Mouse (Mus musculus) hindbrain, embryonic 15.5 days (tissue): ENCODE results near the gene Mdm1. TPM values are rescaled to one million over a fixed set of nuclear protein-coding genes. Genes with fewer than 3 reads are reported as not detected.

Source experiments
- ATAC-seq: fragments of 200-750 bp; cut with Nextera tagmentation; 2 replicates; pipeline ENCODE4 v1.8.0; 2017; ENCODE audit warnings: low read depth, moderate number of reproducible peaks, moderate TSS enrichment; ENCODE audit not compliant: low FRiP score
- H3K27ac ChIP-seq: fragments of 300-500 bp; sonication (generic); replicated peaks from 2 replicates; pipeline ENCODE4 v1.5.1; 2015; ENCODE audit warnings: mild to moderate bottlenecking, inconsistent platforms
- H3K27me3 ChIP-seq: fragments of 300-500 bp; sonication (generic); 2 replicates; pipeline ENCODE4 v1.6.1; 2015; ENCODE audit warnings: control low read depth, inconsistent platforms
- H3K36me3 ChIP-seq: fragments of 300-500 bp; sonication (generic); 2 replicates; pipeline ENCODE4 v1.6.1; 2015; ENCODE audit warnings: control low read depth, inconsistent platforms
- H3K4me1 ChIP-seq: fragments of 300-500 bp; sonication (generic); replicated peaks from 2 replicates; pipeline ENCODE4 v1.6.1; 2015; ENCODE audit warnings: control low read depth, inconsistent platforms
- H3K4me2 ChIP-seq: fragments of 300-500 bp; sonication (generic); 2 replicates; pipeline ENCODE4 v1.6.1; 2015; ENCODE audit warnings: moderate library complexity, mild to moderate bottlenecking, inconsistent platforms
- H3K4me3 ChIP-seq: fragments of 300-500 bp; sonication (generic); 2 replicates; pipeline ENCODE4 v1.5.1; 2015; ENCODE audit warnings: mild to moderate bottlenecking, inconsistent platforms
- H3K9ac ChIP-seq: fragments of 300-500 bp; sonication (generic); 2 replicates; pipeline ENCODE4 v1.6.1; 2015; ENCODE audit warnings: inconsistent platforms
- H3K9me3 ChIP-seq: fragments of 300-500 bp; sonication (generic); 2 replicates; pipeline ENCODE4 v1.6.1; 2016; ENCODE audit warnings: control low read depth, inconsistent platforms
- WGBS: fragments of 180-500 bp; shearing (Covaris S2); methylation state at CpG from one replicate; pipeline ENCODE4 v1.1.7; 2015; 5-methylcytosine and 5-hydroxymethylcytosine counted together
- polyA plus RNA-seq: library from polyadenylated mRNA; unstranded; fragments of >200 nt; fragmentation: Nextera tagmentation; extraction: Ambion mirVana; gene quantifications from 2 replicates; pipeline ENCODE4 v1.2.1, GENCODE M21; 2015

Gene Mdm1
- polyA plus RNA-seq, 1 experiment from 2014 or later = 26.1 TPM

DNA sequence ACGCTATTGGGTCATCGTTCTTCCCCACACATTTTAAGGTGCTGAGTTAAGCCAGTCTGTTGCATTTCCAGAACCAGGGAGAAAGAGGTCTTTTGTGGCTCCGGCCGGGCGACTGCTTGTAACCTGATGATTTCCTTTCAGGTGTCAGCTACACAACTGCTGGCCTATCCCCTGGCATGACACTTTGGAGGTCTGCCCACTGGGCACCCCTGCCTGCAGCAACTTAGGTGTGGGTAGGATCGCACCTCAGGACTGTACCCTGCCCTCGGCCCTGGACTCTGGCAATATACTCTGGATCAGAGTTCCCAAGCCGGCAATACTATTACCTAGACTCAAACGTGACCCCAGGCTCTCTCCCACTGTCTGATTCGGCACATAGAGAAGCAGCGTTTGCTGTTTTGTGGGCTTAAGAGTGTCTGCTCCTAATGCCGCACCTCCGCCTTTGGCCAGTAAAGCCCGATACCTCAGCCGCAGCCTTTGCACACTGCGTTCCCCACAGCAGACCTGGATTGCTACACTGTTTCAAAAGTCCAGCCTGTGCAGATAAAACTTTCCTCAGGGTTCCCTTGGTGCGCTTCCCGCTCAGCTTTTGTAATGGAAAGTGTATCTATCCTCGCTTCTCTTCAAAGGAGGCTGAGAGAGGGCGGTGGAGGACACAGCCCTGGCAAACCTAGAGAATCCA is 12.5 kb upstream of the Mdm1 start:
- no peak overlapping the region for H3K4me2 ChIP-seq
- WGBS = 53% methylated on average over 20 of the region's 20 CpGs

GRCm38 (mm10) chr10:118130016-118130415 is 11.6 kb upstream of the Mdm1 start:
- WGBS = 59% methylated on average over 2 of the region's 2 CpGs
- Histone ChIP-seq H3K9ac (no peak overlapping the region), H3K4me3 (no peak overlapping the region), H3K27me3 (0 out of 2 replicates have a peak, but pooled peaks cover 3% of the 10 kb centered on the region), H3K36me3 (no peaks in the 10 kb centered on the region), H3K4me2 (no peak overlapping the region), H3K4me1 (no peaks in the 10 kb centered on the region), H3K27ac (no peak overlapping the region), H3K9me3 (no peaks in the 10 kb centered on the region)
- no peak for ATAC-seq

More for the DNA sequence above, 12.5 kb upstream of the Mdm1 start:
- Histone ChIP-seq H3K4me3 (no peak overlapping the region), H3K9me3 (no peaks in the 10 kb centered on the region), H3K4me1 (no peaks in the 10 kb centered on the region), H3K9ac (no peak overlapping the region), H3K36me3 (no peaks in the 10 kb centered on the region), H3K27me3 (0 out of 2 replicates have a peak, but pooled peaks cover 3% of the 10 kb centered on the region), H3K27ac (no peak overlapping the region)
- no peak for ATAC-seq

GRCm38 (mm10) chr10:118132993-118133392 is 8.6 kb upstream of the Mdm1 start:
- Histone ChIP-seq H3K4me2 (peak overlapping the region; percentile 41), H3K4me3 (peak overlapping the region; percentile 13; the same call in 1 of the 2 replicates), H3K4me1 (no peaks in the 10 kb centered on the region), H3K27ac (no peak overlapping the region), H3K9me3 (no peaks in the 10 kb centered on the region), H3K36me3 (no peaks in the 10 kb centered on the region), H3K9ac (no peak overlapping the region), H3K27me3 (0 out of 2 replicates have a peak, but pooled peaks cover 3% of the 10 kb centered on the region)
- peak; percentile 65; the same call in 1 of the 2 replicates for ATAC-seq
- WGBS = 62% methylated on average over 6 of the region's 6 CpGs

DNA sequence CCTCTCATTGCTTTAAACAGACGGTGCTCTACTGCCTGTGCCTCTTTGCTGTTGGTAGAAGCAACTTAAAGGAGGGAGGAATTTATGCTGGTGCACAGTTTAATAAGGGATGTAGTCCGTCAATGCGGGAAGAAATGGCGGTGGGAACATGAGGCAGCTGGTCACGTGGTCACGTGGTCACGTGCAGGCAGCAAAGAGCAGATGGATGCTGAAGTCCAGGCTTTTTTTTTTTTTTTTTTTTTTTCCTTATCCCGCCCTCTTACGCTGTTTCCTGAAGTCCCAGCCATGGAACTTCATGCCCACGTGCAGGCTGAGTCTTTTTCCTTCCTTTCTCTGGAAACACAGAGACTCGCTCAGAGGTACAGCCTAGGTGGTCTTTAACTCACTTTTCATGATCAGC is 3.1 kb upstream of the Mdm1 start:
- H3K9ac ChIP-seq = no peak overlapping the region
- H3K4me1 ChIP-seq = peaks cover 13% of the 10 kb centered on the region
- no peak overlapping the region for H3K27ac ChIP-seq
- 91% methylated on average over 11 of the region's 11 CpGs for WGBS
- H3K27me3 ChIP-seq = no peaks in the 10 kb centered on the region
- no peak overlapping the region for H3K4me2 ChIP-seq
- ATAC-seq = no peak
- H3K4me3 ChIP-seq = no peak overlapping the region
- H3K9me3 ChIP-seq = no peaks in the 10 kb centered on the region
- H3K36me3 ChIP-seq = no peaks in the 10 kb centered on the region

DNA sequence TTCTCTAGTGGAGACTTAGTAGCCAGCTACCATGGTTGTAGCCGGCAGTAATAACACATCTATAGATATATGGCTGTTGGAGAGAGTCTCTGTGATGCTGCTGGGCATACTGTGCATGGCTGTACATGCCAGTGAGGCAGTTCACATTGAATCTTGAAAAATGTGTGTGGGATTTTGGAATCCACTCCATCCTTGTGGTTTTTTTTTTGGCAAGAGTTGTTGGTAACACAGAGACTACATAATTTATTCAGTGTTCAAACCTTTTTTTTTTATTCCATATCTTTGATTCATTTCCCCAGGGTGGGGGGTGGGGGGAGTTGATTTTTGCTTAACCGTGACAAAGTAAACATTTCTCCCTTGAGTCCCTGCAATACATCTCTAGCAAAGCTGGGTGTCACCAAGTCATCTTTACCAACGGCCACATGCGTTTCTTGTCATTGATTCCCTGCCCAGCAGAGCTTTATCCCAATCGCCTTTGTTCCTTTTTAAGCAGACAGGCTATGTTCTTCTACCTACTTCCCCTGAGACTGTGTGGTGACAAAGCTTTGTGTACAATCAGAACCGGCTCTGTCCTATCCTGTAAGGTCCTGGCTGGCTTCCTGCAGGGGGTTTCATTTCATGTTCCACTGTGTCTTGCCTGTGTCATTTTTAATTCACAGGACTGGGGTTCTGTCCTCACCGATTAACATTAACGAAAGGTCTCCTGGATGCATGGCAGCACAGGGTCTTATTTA is 1.6 kb upstream of the Mdm1 start:
- H3K27me3 ChIP-seq = no peaks in the 10 kb centered on the region
- H3K27ac ChIP-seq = no peak overlapping the region
- peaks cover 13% of the 10 kb centered on the region for H3K4me1 ChIP-seq
- no peaks in the 10 kb centered on the region for H3K36me3 ChIP-seq
- H3K4me3 ChIP-seq = no peak overlapping the region
- H3K9ac ChIP-seq = no peak overlapping the region
- 62% methylated on average over 8 of the region's 8 CpGs for WGBS
- ATAC-seq = no peak
- H3K9me3 ChIP-seq = no peaks in the 10 kb centered on the region
- no peak overlapping the region for H3K4me2 ChIP-seq

DNA sequence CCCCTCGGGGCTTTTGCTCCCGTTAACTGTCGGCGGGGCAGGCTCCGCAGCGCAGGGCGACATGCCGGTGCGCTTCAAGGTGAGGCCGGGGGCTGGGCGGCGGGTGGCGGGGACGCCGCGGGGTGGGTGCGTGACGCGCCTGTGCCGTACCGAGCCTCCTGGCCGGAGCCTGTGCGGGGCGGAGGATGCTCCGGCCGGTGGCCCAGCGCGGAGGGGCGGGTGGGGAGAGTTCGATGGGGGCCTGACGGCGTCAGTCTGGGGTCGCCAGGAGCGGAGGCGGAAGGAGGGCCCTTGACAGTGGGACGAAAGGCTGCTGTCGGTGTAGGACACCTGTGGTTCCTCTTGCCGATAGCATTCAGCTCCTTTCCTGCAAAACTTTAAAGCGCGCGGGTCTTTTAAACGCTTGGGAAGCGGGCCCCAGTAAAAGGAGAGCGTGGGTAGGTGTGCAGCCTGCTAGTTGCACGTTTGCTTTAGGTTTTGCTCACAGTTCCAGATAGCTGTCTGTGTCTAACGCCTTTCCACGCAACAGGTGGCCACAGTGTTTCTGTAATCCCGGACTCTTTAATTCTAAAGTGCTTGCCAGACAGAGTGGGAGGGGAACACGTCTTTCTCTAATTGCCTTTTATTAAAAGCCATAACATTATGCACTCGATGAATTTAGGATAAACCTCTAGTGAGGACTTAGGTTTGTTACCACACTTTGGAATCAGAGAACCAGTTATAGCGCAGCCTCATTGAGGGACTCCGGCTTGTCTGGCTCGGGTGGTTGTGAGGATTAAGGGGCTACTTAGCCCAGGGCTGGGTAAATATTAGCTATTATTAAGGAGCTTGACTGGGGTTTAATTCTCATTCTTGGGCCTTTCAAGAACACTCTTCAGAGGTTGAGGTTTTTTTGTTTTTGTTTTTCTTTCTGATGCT is 532 bp downstream of the Mdm1 start:
- peak overlapping the region; percentile 71 for H3K9ac ChIP-seq
- 4% methylated on average over 47 of the region's 53 CpGs for WGBS
- peak; percentile 80 for ATAC-seq

GRCm38 (mm10) chr10:118149381-118149780 is 7.8 kb downstream of the Mdm1 start:
- H3K36me3 ChIP-seq = peaks cover 17% of the 10 kb centered on the region; the same call in 1 of the 2 replicates
- H3K27me3 ChIP-seq = no peaks in the 10 kb centered on the region
- H3K9me3 ChIP-seq = no peaks in the 10 kb centered on the region
- 85% methylated on average over 5 of the region's 5 CpGs for WGBS
- no peak overlapping the region for H3K4me3 ChIP-seq
- no peak overlapping the region for H3K4me2 ChIP-seq
- no peak overlapping the region for H3K9ac ChIP-seq
- H3K27ac ChIP-seq = no peak overlapping the region
- no peaks in the 10 kb centered on the region for H3K4me1 ChIP-seq
- no peak for ATAC-seq

More for the DNA sequence above, 532 bp downstream of the Mdm1 start:
- H3K36me3 ChIP-seq = 0 out of 2 replicates have a peak, but pooled peaks cover 5% of the 10 kb centered on the region
- peak overlapping the region; percentile 63; the same call in 1 of the 2 replicates for H3K27ac ChIP-seq
- no peaks in the 10 kb centered on the region for H3K27me3 ChIP-seq
- peak overlapping the region; percentile 77 for H3K4me2 ChIP-seq
- H3K4me3 ChIP-seq = peak overlapping the region; percentile 92
- H3K9me3 ChIP-seq = no peaks in the 10 kb centered on the region
- peaks cover 13% of the 10 kb centered on the region for H3K4me1 ChIP-seq

GRCm38 (mm10) chr10:118150866-118151265 is 9.3 kb downstream of the Mdm1 start:
- Histone ChIP-seq H3K4me1 (no peaks in the 10 kb centered on the region), H3K4me3 (no peak overlapping the region), H3K4me2 (no peak overlapping the region), H3K9me3 (no peaks in the 10 kb centered on the region), H3K27me3 (no peaks in the 10 kb centered on the region), H3K27ac (no peak overlapping the region), H3K36me3 (peaks cover 17% of the 10 kb centered on the region; the same call in 1 of the 2 replicates), H3K9ac (no peak overlapping the region)
- 82% methylated on average over 9 of the region's 9 CpGs for WGBS
- no peak for ATAC-seq

- Histone ChIP-seq H3K27ac (no peak overlapping the region), H3K4me1 (no peaks in the 10 kb centered on the region), H3K27me3 (no peaks in the 10 kb centered on the region), H3K4me3 (no peak overlapping the region), H3K9me3 (no peaks in the 10 kb centered on the region), H3K4me2 (no peak overlapping the region), H3K9ac (no peak overlapping the region), H3K36me3 (peaks cover 37% of the 10 kb centered on the region)
- ATAC-seq = no peak
Observed at GRCm38 (mm10) chr10:118155932-118156331, 14.3 kb downstream of the Mdm1 start.

- no peak overlapping the region for H3K4me2 ChIP-seq
- WGBS = 86% methylated on average over 2 of the region's 2 CpGs
- H3K27ac ChIP-seq = no peak overlapping the region
- no peaks in the 10 kb centered on the region for H3K4me1 ChIP-seq
- no peak overlapping the region for H3K4me3 ChIP-seq
- H3K36me3 ChIP-seq = peaks cover 38% of the 10 kb centered on the region
- no peaks in the 10 kb centered on the region for H3K27me3 ChIP-seq
- H3K9ac ChIP-seq = no peak overlapping the region
- no peaks in the 10 kb centered on the region for H3K9me3 ChIP-seq
- no peak for ATAC-seq
Observed at GRCm38 (mm10) chr10:118161131-118161530, 19.5 kb downstream of the Mdm1 start.

GRCm38 (mm10) chr10:118169212-118169611 is 27.6 kb downstream of the Mdm1 start:
- 55% methylated on average over 12 of the region's 12 CpGs for WGBS
- H3K36me3 ChIP-seq = peaks cover 9% of the 10 kb centered on the region

More at GRCm38 (mm10) chr10:118169212-118169611, 27.6 kb downstream of the Mdm1 start:
- H3K4me1 ChIP-seq = no peaks in the 10 kb centered on the region
- H3K4me2 ChIP-seq = no peak overlapping the region
- H3K9me3 ChIP-seq = no peaks in the 10 kb centered on the region
- no peaks in the 10 kb centered on the region for H3K27me3 ChIP-seq
- no peak overlapping the region for H3K27ac ChIP-seq
- no peak overlapping the region for H3K9ac ChIP-seq
- H3K4me3 ChIP-seq = no peak overlapping the region
- no peak for ATAC-seq
